Comparison of ENCODE assay signal across 12 mouse cellular contexts in genomic region chr8:121118634-121119420, GRCm38 (mm10). TPM values are rescaled to one million over a fixed set of nuclear protein-coding genes. Genes with fewer than 3 reads are reported as not detected.
DNase-seq lines count a peak whose midpoint lies in the region; ATAC-seq and TF ChIP-seq lines count a peak whose summit lies in the region.
"Had no signal": no experiment of that assay in that cellular context is flagged by ENCODE, and none has a peak within 500 bp of the region (broad histone marks: within the 10 kb centered on the region; RNA-seq: fewer than 3 reads in every experiment).

No protein-coding gene starts in this region.

- H3K9me3 ChIP-seq in forebrain, postnatal 0 days (ENCODE audit: low read length) = no peaks in the 10 kb centered on the region
- no peaks in the 10 kb centered on the region for H3K9me3 ChIP-seq in forebrain, embryonic 15.5 days
- no peaks in the 10 kb centered on the region for H3K9me3 ChIP-seq in liver, embryonic 11.5 days (ENCODE audit: control insufficient read depth, low read length)
- no peaks in the 10 kb centered on the region for H3K9me3 ChIP-seq in embryonic facial prominence, embryonic 15.5 days (replicated peaks)
- H3K9me3 ChIP-seq in midbrain, embryonic 14.5 days (ENCODE audit: control insufficient read depth, low read length) = no peaks in the 10 kb centered on the region

- no peak overlapping the region for H3K27ac ChIP-seq in forebrain, postnatal 0 days (ENCODE audit: low read depth, low read length)
- H3K27ac ChIP-seq in forebrain, embryonic 15.5 days (replicated peaks) = no peak overlapping the region
- H3K27ac ChIP-seq in liver, embryonic 11.5 days (ENCODE audit: low read depth, low read length) = no peak overlapping the region
- no peak overlapping the region for H3K27ac ChIP-seq in embryonic facial prominence, embryonic 15.5 days (replicated peaks)
- H3K27ac ChIP-seq in midbrain, embryonic 14.5 days (replicated peaks; ENCODE audit: low read depth, low read length) = no peak overlapping the region

- ATAC-seq in forebrain, postnatal 0 days = no peak
- ATAC-seq in forebrain, embryonic 15.5 days (replicated peaks) = no peak
- ATAC-seq in liver, embryonic 11.5 days (replicated peaks; ENCODE audit: low FRiP score) = no peak
- ATAC-seq in embryonic facial prominence, embryonic 15.5 days (ENCODE audit: insufficient number of reproducible peaks, low FRiP score, low TSS enrichment, low read depth) = no peak
- ATAC-seq in midbrain, embryonic 14.5 days (ENCODE audit: low FRiP score, low TSS enrichment) = no peak

- H3K9ac ChIP-seq in forebrain, postnatal 0 days = no peak overlapping the region
- H3K9ac ChIP-seq in forebrain, embryonic 15.5 days (replicated peaks) = no peak overlapping the region
- no peak overlapping the region for H3K9ac ChIP-seq in liver, embryonic 11.5 days (ENCODE audit: low read depth, low read length)
- H3K9ac ChIP-seq in embryonic facial prominence, embryonic 15.5 days = no peak overlapping the region
- no peak overlapping the region for H3K9ac ChIP-seq in midbrain, embryonic 14.5 days (replicated peaks; ENCODE audit: low read length)

- no peaks in the 10 kb centered on the region for H3K36me3 ChIP-seq in forebrain, postnatal 0 days (ENCODE audit: insufficient read depth)
- H3K36me3 ChIP-seq in forebrain, embryonic 15.5 days = no peaks in the 10 kb centered on the region
- H3K36me3 ChIP-seq in liver, embryonic 11.5 days (ENCODE audit: control insufficient read depth, insufficient read depth, low read length) = no peaks in the 10 kb centered on the region; the same call in 1 of the 2 replicates
- no peaks in the 10 kb centered on the region for H3K36me3 ChIP-seq in embryonic facial prominence, embryonic 15.5 days
- H3K36me3 ChIP-seq in midbrain, embryonic 14.5 days (ENCODE audit: control insufficient read depth, insufficient read depth, low read length) = no peaks in the 10 kb centered on the region

- H3K4me3 ChIP-seq in forebrain, postnatal 0 days (ENCODE audit: low read depth, low read length) = no peak overlapping the region
- no peak overlapping the region for H3K4me3 ChIP-seq in forebrain, embryonic 15.5 days
- H3K4me3 ChIP-seq in liver, embryonic 11.5 days (ENCODE audit: low read depth, low read length) = peak overlapping the region; percentile 50
- peak overlapping the region; percentile 47 for H3K4me3 ChIP-seq in embryonic facial prominence, embryonic 15.5 days (replicated peaks)
- H3K4me3 ChIP-seq in midbrain, embryonic 14.5 days (replicated peaks; ENCODE audit: low read depth, low read length) = no peak overlapping the region

- no peaks in the 10 kb centered on the region for H3K4me1 ChIP-seq in forebrain, postnatal 0 days (ENCODE audit: insufficient read depth)
- H3K4me1 ChIP-seq in forebrain, embryonic 15.5 days = peaks cover 17% of the 10 kb centered on the region
- no peaks in the 10 kb centered on the region; the same call in none of the 2 replicates for H3K4me1 ChIP-seq in liver, embryonic 11.5 days (replicated peaks; ENCODE audit: control insufficient read depth, insufficient read depth, low read length)
- H3K4me1 ChIP-seq in embryonic facial prominence, embryonic 15.5 days = peaks cover 24% of the 10 kb centered on the region
- H3K4me1 ChIP-seq in midbrain, embryonic 14.5 days (ENCODE audit: control insufficient read depth, insufficient read depth, low read length) = peaks cover 3% of the 10 kb centered on the region; the same call in 1 of the 2 replicates

- no peak overlapping the region for H3K4me2 ChIP-seq in forebrain, postnatal 0 days (ENCODE audit: low read depth)
- no peak overlapping the region for H3K4me2 ChIP-seq in forebrain, embryonic 15.5 days (replicated peaks)
- H3K4me2 ChIP-seq in liver, embryonic 11.5 days = peak overlapping the region; percentile 84
- peak overlapping the region; percentile 22 for H3K4me2 ChIP-seq in embryonic facial prominence, embryonic 15.5 days (replicated peaks)
- H3K4me2 ChIP-seq in midbrain, embryonic 14.5 days (ENCODE audit: low read length) = no peak overlapping the region

- DNase-seq in forebrain, postnatal 0 days = peak; percentile 54
- no peak for DNase-seq in liver, embryonic 11.5 days (ENCODE audit: low spot score)
- DNase-seq in liver = no peak
- peak; percentile 45 for DNase-seq in midbrain, embryonic 14.5 days
- DNase-seq in ovary, postnatal 14 days (ENCODE audit: low spot score) = no peak
- no peak for DNase-seq in testis, postnatal 14 days (ENCODE audit: low spot score)
- DNase-seq: B cell, adult 2 months; layer of hippocampus, postnatal 36 days; right cerebral cortex, postnatal 14 days had no signal

- 3% methylated on average over 18 of the region's 18 CpGs for WGBS in forebrain, postnatal 0 days
- WGBS in forebrain, embryonic 15.5 days = 1% methylated on average over 18 of the region's 18 CpGs
- WGBS in liver, embryonic 11.5 days = 4% methylated on average over 18 of the region's 18 CpGs
- WGBS in embryonic facial prominence, embryonic 15.5 days = 9% methylated on average over 18 of the region's 18 CpGs
- WGBS in midbrain, embryonic 14.5 days = 2% methylated on average over 18 of the region's 18 CpGs

- TF ChIP-seq CTCF in forebrain, postnatal 0 days (IDR thresholded peaks at IDR 0.05; ENCODE audit: low read depth) = no peak

- H3K27me3 ChIP-seq in forebrain, postnatal 0 days (ENCODE audit: insufficient read depth, low read length) = peaks cover 95% of the 10 kb centered on the region
- H3K27me3 ChIP-seq in forebrain, embryonic 15.5 days = peaks cover 99% of the 10 kb centered on the region
- peaks cover 100% of the 10 kb centered on the region for H3K27me3 ChIP-seq in liver, embryonic 11.5 days (replicated peaks; ENCODE audit: control insufficient read depth, insufficient read depth, low read length)
- peaks cover 98% of the 10 kb centered on the region for H3K27me3 ChIP-seq in embryonic facial prominence, embryonic 15.5 days
- peaks cover 99% of the 10 kb centered on the region for H3K27me3 ChIP-seq in midbrain, embryonic 14.5 days (ENCODE audit: control insufficient read depth, insufficient read depth, low read length)

RNA-seq across cellular contexts. Expression of gene Foxc2, which starts 2.9 kb away (rescaled TPM):
- 3.1 and 6.5 TPM in 2 replicates for total RNA-seq in forebrain, postnatal 0 days (2014; rRNA removed)
- polyA plus RNA-seq in forebrain, postnatal 0 days (2015; fragmentation: Nextera tagmentation; extraction: Ambion mirVana) = 2.6 and 2.7 TPM in 2 replicates
- polyA plus RNA-seq in forebrain, embryonic 15.5 days (2015; fragmentation: Nextera tagmentation; extraction: Ambion mirVana) = 1.6 and 2.0 TPM in 2 replicates
- 2.6 and 3.4 TPM in 2 replicates for polyA plus RNA-seq in liver, embryonic 11.5 days (2014; fragmentation: Nextera tagmentation; extraction: Ambion mirVana)
- polyA plus RNA-seq in embryonic facial prominence, embryonic 15.5 days (2015; fragmentation: Nextera tagmentation; extraction: Ambion mirVana) = 2.3 and 5.6 TPM in 2 replicates
- polyA plus RNA-seq in midbrain, embryonic 14.5 days (2014; fragmentation: Nextera tagmentation; extraction: Ambion mirVana) = 1.5 TPM in 1 of 2 replicates, not detected in the other
- total RNA-seq: megakaryocyte, adult 5-6 weeks had no signal

RNA-seq across cellular contexts. Expression of gene Foxl1, which starts 8.9 kb away (rescaled TPM):
- 0.19 TPM in 1 of 2 replicates, not detected in the other for total RNA-seq in forebrain, postnatal 0 days (2014; rRNA removed)
- 0.06 TPM in 1 of 2 replicates, not detected in the other for polyA plus RNA-seq in forebrain, postnatal 0 days (2015; fragmentation: Nextera tagmentation; extraction: Ambion mirVana)
- 0.10 and 0.18 TPM in 2 replicates for polyA plus RNA-seq in forebrain, embryonic 15.5 days (2015; fragmentation: Nextera tagmentation; extraction: Ambion mirVana)
- 0.61 and 0.73 TPM in 2 replicates for polyA plus RNA-seq in liver, embryonic 11.5 days (2014; fragmentation: Nextera tagmentation; extraction: Ambion mirVana)
- polyA plus RNA-seq in embryonic facial prominence, embryonic 15.5 days (2015; fragmentation: Nextera tagmentation; extraction: Ambion mirVana) = 0.25 and 0.31 TPM in 2 replicates
- not detected in 2 replicates for polyA plus RNA-seq in midbrain, embryonic 14.5 days (2014; fragmentation: Nextera tagmentation; extraction: Ambion mirVana)
- total RNA-seq: layer of hippocampus, postnatal 36 days; megakaryocyte, adult 5-6 weeks had no signal

RNA-seq across cellular contexts. Expression of gene Mthfsd, which starts 10.6 kb away (rescaled TPM):
- 38.7 and 76.5 TPM in 2 replicates for total RNA-seq in forebrain, postnatal 0 days (2014; rRNA removed)
- polyA plus RNA-seq in forebrain, postnatal 0 days (2015; fragmentation: Nextera tagmentation; extraction: Ambion mirVana) = 30.3 and 33.3 TPM in 2 replicates
- 49.8 and 55.4 TPM in 2 replicates for polyA plus RNA-seq in forebrain, embryonic 15.5 days (2015; fragmentation: Nextera tagmentation; extraction: Ambion mirVana)
- 48.1 and 50.6 TPM in 2 replicates for polyA plus RNA-seq in liver, embryonic 11.5 days (2014; fragmentation: Nextera tagmentation; extraction: Ambion mirVana)
- 58.2 and 61.3 TPM in 2 replicates for polyA plus RNA-seq in embryonic facial prominence, embryonic 15.5 days (2015; fragmentation: Nextera tagmentation; extraction: Ambion mirVana)
- 50.2 and 52.5 TPM in 2 replicates for polyA plus RNA-seq in midbrain, embryonic 14.5 days (2014; fragmentation: Nextera tagmentation; extraction: Ambion mirVana)

RNA-seq across cellular contexts. Expression of gene Foxf1, which starts 34.6 kb away (rescaled TPM):
- 1.3 and 2.3 TPM in 2 replicates for total RNA-seq in forebrain, postnatal 0 days (2014; rRNA removed)
- polyA plus RNA-seq in forebrain, postnatal 0 days (2015; fragmentation: Nextera tagmentation; extraction: Ambion mirVana) = 1.4 and 1.6 TPM in 2 replicates
- 0.54 and 0.87 TPM in 2 replicates for polyA plus RNA-seq in forebrain, embryonic 15.5 days (2015; fragmentation: Nextera tagmentation; extraction: Ambion mirVana)
- polyA plus RNA-seq in liver, embryonic 11.5 days (2014; fragmentation: Nextera tagmentation; extraction: Ambion mirVana) = 37.6 and 37.8 TPM in 2 replicates
- polyA plus RNA-seq in embryonic facial prominence, embryonic 15.5 days (2015; fragmentation: Nextera tagmentation; extraction: Ambion mirVana) = 9.9 and 10.1 TPM in 2 replicates
- 0.12 and 0.97 TPM in 2 replicates for polyA plus RNA-seq in midbrain, embryonic 14.5 days (2014; fragmentation: Nextera tagmentation; extraction: Ambion mirVana)
- total RNA-seq: megakaryocyte, adult 5-6 weeks had no signal

Comparison
In these comparisons a context has a peak if more than half of its experiments do, and no peak if none do; other contexts are left out.
1. DNase-seq: peak in forebrain, postnatal 0 days (single experiment) and midbrain, embryonic 14.5 days (single experiment); none in liver, embryonic 11.5 days (single experiment), liver (single experiment), ovary, postnatal 14 days (single experiment) and testis, postnatal 14 days (single experiment).
2. H3K4me2 ChIP-seq: peak in liver, embryonic 11.5 days (single experiment) and embryonic facial prominence, embryonic 15.5 days (single experiment); none in forebrain, postnatal 0 days (single experiment), forebrain, embryonic 15.5 days (single experiment) and midbrain, embryonic 14.5 days (single experiment).
3. H3K4me3 ChIP-seq: peak in liver, embryonic 11.5 days (single experiment) and embryonic facial prominence, embryonic 15.5 days (single experiment); none in forebrain, postnatal 0 days (single experiment), forebrain, embryonic 15.5 days (single experiment) and midbrain, embryonic 14.5 days (single experiment).